12 mouse cellular contexts compared by ENCODE assay signal in the genomic region with DNA sequence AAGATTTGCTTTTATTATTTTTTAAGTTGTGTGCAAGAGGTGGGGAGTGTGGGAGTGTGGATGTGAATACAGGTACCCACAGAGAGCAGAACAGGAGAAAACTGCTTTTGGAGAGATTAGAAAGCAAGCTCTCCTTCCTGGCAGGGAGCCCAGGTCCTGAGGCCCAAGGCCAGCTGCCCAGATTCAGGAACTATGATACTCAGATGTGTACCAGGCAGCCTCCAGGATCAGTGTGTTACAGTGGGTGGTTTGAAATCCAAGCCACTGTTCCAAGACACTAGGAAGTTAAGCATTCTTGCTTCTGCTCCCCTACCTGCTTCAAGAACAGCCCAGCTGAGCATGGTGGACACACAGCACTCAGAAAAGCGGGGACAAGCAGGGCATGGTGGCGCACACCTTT. TPM values are rescaled to one million over a fixed set of nuclear protein-coding genes. Genes with fewer than 3 reads are reported as not detected.
A peak's percentile ranks its signal among the peaks of the same experiment; 100 is the strongest.
DNase-seq lines count a peak whose midpoint lies in the region; ATAC-seq and TF ChIP-seq lines count a peak whose summit lies in the region.
"Had no signal": no experiment of that assay in that cellular context is flagged by ENCODE, and none has a peak within 500 bp of the region (broad histone marks: within the 10 kb centered on the region; RNA-seq: fewer than 3 reads in every experiment).

No protein-coding gene starts in this region.

- no peak overlapping the region for H3K4me3 ChIP-seq in lung, postnatal 0 days (ENCODE audit: low read depth, low read length)
- H3K4me3 ChIP-seq in layer of hippocampus, adult 2 months = no peak overlapping the region
- H3K4me3 ChIP-seq: limb, embryonic 10.5 days; stomach, embryonic 15.5 days had no signal

- H3K36me3 ChIP-seq in lung, postnatal 0 days (ENCODE audit: insufficient read depth, low read length) = peaks cover 30% of the 10 kb centered on the region; the same call in 1 of the 2 replicates

- no peaks in the 10 kb centered on the region for H3K9me3 ChIP-seq in lung, postnatal 0 days (ENCODE audit: low read length)
- H3K9me3 ChIP-seq: limb, embryonic 10.5 days; stomach, embryonic 15.5 days had no signal

- H3K4me2 ChIP-seq in lung, postnatal 0 days (replicated peaks; ENCODE audit: low read depth, low read length) = no peak overlapping the region
- H3K4me2 ChIP-seq: hindbrain, embryonic 14.5 days; stomach, embryonic 15.5 days had no signal

- no peaks in the 10 kb centered on the region for H3K27me3 ChIP-seq in lung, postnatal 0 days (replicated peaks; ENCODE audit: insufficient read depth, low read length)
- H3K27me3 ChIP-seq: stomach, embryonic 15.5 days had no signal

- peak; percentile 81 to 89 for DNase-seq in adrenal gland, adult (ENCODE audit: inconsistent age in 2 of 2, low spot score in 1 of 2)
- DNase-seq in adrenal gland, postnatal 4 days (ENCODE audit: low spot score in 2 of 2) = no peak
- DNase-seq in lung, postnatal 0 days (ENCODE audit: low spot score) = peak; percentile 33
- DNase-seq in lung, postnatal 10 days = no peak
- peak; percentile 57 to 65 for DNase-seq in cerebellum, adult 18-20 months
- peak; percentile 36 to 39 for DNase-seq in kidney, postnatal 4 days
- DNase-seq in right cerebral cortex, adult 18-20 months = no peak
- DNase-seq in layer of hippocampus, adult 2 months (ENCODE audit: low spot score in 2 of 2) = no peak

- no peaks in the 10 kb centered on the region for H3K4me1 ChIP-seq in lung, postnatal 0 days (ENCODE audit: insufficient read depth, low read depth, low read length)
- H3K4me1 ChIP-seq: limb, embryonic 10.5 days; stomach, embryonic 15.5 days had no signal

- 96% methylated on average over 2 of the region's 2 CpGs for WGBS in lung, postnatal 0 days

- no peak overlapping the region for H3K27ac ChIP-seq in lung, postnatal 0 days (ENCODE audit: low read length)
- H3K27ac ChIP-seq in layer of hippocampus, adult 2 months = no peak overlapping the region
- H3K27ac ChIP-seq: hindbrain, embryonic 14.5 days; limb, embryonic 10.5 days; macrophage; stomach, embryonic 15.5 days had no signal

- TF ChIP-seq CTCF in lung, postnatal 0 days (IDR thresholded peaks at IDR 0.05) = no peak
- no peak for TF ChIP-seq CTCF in layer of hippocampus, adult 2 months (conservative IDR thresholded peaks at IDR 0.05)

- no peak overlapping the region for H3K9ac ChIP-seq in lung, postnatal 0 days (replicated peaks; ENCODE audit: low read depth)
- H3K9ac ChIP-seq: hindbrain, embryonic 14.5 days; stomach, embryonic 15.5 days had no signal

- TF ChIP-seq EP300 in lung, postnatal 0 days (IDR thresholded peaks at IDR 0.05) = no peak

- no peak; the same call in 1 of the 2 replicates for ATAC-seq in lung, postnatal 0 days

RNA-seq across cellular contexts. Expression of gene Ppp6r3, which starts 35.3 kb away (rescaled TPM):
- total RNA-seq in adrenal gland, postnatal 4 days (2021) = 100 to 1,000 TPM; 104 to 114 TPM
- polyA plus RNA-seq in lung, postnatal 0 days (2015; fragmentation: Nextera tagmentation; extraction: Ambion mirVana) = 30.6 and 33.6 TPM in 2 replicates
- total RNA-seq in layer of hippocampus, adult 2 months (2021) = 10 to 100 TPM; 82.7 to 88.5 TPM

Comparison
In these comparisons a context has a peak if more than half of its experiments do, and no peak if none do; other contexts are left out.
1. DNase-seq: peak in adrenal gland, adult (2 of 2), lung, postnatal 0 days (single experiment), cerebellum, adult 18-20 months (2 of 2) and kidney, postnatal 4 days (2 of 2); none in adrenal gland, postnatal 4 days (0 of 2), lung, postnatal 10 days (single experiment), right cerebral cortex, adult 18-20 months (single experiment) and layer of hippocampus, adult 2 months (0 of 2).